Mouse (Mus musculus): ENCODE results near the gene Asah2. TPM values are rescaled to one million over a fixed set of nuclear protein-coding genes. Genes with fewer than 3 reads are reported as not detected.
"Not testable (repeated sequence)": the region's sequence is repeated elsewhere in the genome, so short reads cannot be mapped to it uniquely, and the experiment has no call there.

Asah2 gene
- total RNA-seq (2021): 10 to 100 TPM; 23.7 to 30.5 TPM
- long read RNA-seq, experiment 1, partial matches to known transcripts: 0 of 1 reads
- long read RNA-seq, experiment 1, other reads (novel, unspliced or antisense): 1 of 1 reads
- long read RNA-seq, experiment 2, full-length matches to known transcripts: 1 of 6 reads
- long read RNA-seq, experiment 2, partial matches to known transcripts: 0 of 6 reads
- long read RNA-seq, experiment 2, other reads (novel, unspliced or antisense): 5 of 6 reads

DNA sequence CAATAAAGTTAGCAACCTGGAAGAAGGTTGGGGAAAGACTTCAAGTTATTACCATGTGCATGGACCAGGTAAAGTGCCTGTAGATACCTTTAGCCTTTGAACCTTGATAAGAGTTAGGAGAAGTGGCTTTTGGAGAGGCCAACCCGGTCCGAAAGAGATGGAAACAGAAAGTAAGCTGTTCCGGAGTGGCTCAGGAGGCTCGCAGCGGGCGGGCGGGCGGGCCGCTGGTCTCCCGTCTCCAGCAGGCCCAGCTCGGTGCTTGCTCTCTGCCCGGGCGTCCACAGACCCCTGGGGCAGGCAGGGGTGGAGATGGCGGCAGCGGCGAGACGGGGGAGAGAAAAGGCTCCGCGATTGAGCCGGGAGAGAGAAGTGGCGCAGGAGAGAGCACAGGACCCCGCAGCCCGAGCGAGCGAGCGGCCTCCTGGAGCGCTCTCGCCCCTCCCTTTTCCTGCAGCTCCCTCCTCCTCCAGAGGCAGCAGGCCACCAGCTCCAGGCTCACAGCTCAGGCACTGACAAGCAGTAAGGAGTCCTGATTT lies at the start of gene Asah2:
Gene Asah2, minus strand, starts transcription at position 441 of the 536 bp plus-strand sequence.
- DNase-seq (ENCODE audit: low spot score in 2 of 2): peak; percentile 67 to 74

- no peak for DNase-seq (ENCODE audit: low spot score in 2 of 2)
Measured at GRCm38 (mm10) chr19:32157045-32157444, 49.0 kb upstream of the Asah2 start.

DNA sequence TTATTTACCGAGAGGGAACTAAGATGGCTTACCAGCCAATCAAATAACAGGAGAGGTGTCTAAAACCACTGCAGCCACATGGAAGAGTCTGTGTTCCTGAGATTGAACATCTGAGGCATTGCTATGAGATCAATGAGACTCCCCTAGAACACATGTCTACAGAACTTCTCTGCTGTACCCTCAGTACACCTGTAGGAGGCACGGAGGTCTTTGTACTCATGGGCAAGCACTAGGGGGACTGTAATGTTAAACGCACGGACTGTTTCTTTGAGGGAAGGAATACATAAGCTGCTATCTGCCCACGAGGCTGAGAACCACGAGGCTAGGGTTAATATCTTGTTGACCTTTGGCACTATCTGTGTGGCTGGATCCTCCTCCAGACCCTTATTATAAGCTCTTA lies 44.5 kb upstream of the Asah2 start:
- no peak for DNase-seq (ENCODE audit: low spot score in 2 of 2)

GRCm38 (mm10) chr19:32148710-32149109 lies 40.7 kb upstream of the Asah2 start:
- DNase-seq (ENCODE audit: low spot score in 2 of 2): no peak

GRCm38 (mm10) chr19:32142383-32142782 lies 34.4 kb upstream of the Asah2 start:
- DNase-seq (ENCODE audit: low spot score in 2 of 2): no peak

GRCm38 (mm10) chr19:32138361-32139088 lies 30.5 kb upstream of the Asah2 start:
- no peak for DNase-seq (ENCODE audit: low spot score in 2 of 2)

DNA sequence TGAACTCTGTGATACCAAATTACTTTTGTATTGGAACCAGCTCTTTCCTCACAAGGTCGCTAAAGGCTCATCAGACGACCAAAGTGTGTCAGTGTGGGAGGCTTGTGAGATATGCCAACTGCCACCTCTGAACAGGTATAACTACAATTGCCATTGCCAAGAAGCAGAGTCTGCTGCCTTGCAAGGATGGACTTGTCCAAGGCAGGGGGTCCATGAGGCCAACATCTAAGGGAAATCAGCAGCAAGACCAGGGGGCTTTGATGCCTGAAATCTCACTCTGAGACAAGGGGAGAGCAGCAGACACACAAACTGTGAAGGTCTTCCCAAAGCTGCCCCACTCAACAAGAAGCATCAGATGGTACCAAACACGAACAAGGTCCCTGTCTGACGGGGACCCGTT lies 29.9 kb upstream of the Asah2 start:
- no peak for DNase-seq (ENCODE audit: low spot score in 2 of 2)

DNA sequence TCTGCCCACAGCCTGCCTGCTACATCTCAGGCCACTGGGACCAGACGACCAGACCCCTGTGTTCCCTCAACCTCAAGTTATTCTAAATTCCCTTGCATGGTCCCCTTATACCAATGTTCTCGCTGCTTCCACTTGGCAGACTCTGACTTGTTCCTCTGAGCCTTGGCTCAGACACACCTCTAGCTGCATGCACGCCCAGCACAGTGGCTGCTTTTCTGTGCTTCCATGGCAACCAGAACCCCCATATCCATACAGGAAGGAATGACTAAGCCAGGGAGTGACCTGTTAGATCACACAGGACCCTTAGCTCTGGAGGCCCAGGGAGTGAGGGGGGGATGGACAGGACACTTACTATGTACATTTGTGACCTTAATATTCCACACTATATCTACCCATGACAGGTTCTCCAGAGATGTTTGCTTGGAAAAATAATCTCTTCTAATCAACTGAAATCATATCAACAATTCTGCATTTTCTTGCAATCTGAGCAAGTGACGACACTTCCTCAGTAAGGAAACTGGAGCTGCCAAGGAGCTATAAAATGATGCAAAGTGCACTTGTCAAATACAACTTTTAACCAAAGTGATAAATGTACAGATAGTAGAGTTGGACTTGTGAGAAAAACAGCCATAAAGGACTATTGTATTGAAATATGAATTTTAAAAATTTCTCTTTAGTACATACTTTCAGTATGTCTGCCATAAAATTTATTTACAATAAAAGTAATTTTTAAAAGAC lies 29.0 kb upstream of the Asah2 start:
- DNase-seq (ENCODE audit: low spot score in 2 of 2): no peak

DNA sequence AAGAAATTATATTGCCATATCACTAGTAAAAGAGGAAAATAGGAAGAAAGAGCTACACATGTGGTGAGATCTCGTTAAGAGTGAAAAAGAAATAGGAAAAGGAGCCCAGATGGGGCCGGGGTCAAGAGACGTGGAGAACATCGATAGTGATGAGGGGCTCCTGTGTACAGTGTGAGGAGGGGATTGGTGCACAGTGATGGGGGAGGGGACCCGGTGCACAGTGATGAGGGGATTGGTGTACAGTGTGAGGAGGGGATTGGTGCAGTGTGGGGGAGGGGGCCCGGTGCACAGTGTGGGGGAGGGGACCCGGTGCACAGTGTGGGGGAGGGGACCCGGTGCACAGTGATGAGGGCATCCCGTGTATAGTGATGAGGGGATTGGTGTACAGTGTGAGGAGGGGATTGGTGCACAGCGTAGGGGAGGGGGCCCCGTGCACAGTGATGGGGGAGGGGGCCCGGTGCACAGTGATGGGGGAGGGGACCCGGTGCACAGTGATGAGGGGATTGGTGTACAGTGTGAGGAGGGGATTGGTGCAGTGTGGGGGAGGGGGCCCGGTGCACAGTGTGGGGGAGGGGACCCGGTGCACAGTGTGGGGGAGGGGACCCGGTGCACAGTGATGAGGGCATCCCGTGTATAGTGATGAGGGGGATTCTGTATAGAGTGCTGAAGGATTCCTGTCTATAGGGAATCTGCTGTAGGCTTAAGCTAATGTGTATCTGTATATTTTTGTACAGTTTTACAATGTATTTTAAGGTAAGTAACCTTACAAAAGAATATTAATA lies 23.9 kb upstream of the Asah2 start:
- not testable (repeated sequence) for DNase-seq (ENCODE audit: low spot score in 2 of 2)

DNA sequence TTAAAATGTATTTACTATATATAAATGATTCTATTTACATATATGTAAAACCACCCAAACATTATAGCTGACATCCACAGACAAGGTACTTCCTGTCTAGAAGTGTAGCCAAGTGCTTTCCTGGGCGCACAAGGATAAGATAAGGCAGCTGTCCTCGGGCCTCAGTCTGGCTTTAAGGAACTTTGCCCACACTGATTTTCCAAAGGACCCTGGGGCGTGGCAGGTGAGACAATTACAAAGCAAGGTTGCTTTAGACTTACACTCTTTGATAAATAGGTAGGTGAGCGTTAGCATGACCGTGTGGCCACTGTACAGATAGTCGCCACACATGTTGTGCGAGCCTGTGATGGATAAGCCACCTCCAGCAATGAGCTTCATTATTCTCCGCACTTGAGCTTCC lies 21.3 kb upstream of the Asah2 start:
- no peak for DNase-seq (ENCODE audit: low spot score in 2 of 2)

DNA sequence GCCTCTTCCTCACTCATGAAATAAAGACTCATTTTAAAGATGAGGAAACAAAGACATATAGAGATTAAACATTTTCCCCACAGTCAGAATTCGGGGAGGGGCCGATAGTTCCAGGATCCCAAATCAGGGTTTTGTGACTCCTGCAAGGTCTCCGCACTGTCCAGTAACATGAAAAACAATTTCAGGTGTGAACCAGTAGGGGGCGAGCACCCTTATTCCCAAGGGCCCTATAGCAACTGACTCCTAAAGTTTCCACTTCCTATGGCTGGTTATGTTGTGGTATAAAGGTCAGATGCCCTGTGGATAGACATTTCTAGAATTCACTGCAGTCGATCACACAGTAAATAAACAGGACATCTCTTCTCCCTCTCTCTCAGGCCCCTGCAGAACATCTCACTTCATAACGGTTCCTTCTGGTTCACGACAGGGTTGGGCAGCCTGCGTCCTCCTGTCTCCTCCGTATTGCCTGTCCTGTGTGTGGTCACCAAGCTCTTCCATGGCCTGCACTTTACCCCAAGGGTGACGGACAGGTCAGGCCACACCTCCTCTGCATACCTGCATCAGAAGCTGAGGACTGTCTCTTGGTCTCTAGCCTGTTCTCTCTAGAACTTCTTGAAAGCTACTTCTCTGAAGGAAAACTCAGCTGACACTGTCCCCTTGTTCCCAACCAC lies 19.3 kb upstream of the Asah2 start:
- DNase-seq (ENCODE audit: low spot score in 2 of 2): peak in 1 of 2 experiments; percentile 10

GRCm38 (mm10) chr19:32124155-32124554 lies 16.1 kb upstream of the Asah2 start:
- no peak for DNase-seq (ENCODE audit: low spot score in 2 of 2)

GRCm38 (mm10) chr19:32123196-32123595 lies 15.2 kb upstream of the Asah2 start:
- DNase-seq (ENCODE audit: low spot score in 2 of 2): no peak

DNA sequence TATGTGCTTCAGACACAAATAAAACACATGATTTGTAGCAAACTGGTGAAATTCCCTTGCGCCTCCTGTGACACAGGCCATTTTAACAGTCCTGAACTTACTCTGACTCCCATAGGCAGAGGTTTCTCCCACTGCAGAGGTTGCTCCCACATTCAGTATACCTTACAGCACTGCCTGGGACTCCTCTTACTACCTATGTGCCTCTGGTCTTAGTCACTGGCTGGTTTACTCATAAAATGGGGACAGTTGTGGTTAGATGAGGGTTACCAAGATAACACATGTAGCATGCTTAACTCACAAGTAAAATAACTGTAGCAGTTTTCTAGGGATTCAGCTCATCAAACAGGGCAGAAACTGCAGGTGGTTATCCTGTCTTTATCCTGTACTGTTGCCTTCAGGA lies 12.8 kb upstream of the Asah2 start:
- DNase-seq (ENCODE audit: low spot score in 2 of 2): no peak

- DNase-seq (ENCODE audit: low spot score in 2 of 2): no peak
Measured at GRCm38 (mm10) chr19:32119666-32120065, 11.7 kb upstream of the Asah2 start.

DNA sequence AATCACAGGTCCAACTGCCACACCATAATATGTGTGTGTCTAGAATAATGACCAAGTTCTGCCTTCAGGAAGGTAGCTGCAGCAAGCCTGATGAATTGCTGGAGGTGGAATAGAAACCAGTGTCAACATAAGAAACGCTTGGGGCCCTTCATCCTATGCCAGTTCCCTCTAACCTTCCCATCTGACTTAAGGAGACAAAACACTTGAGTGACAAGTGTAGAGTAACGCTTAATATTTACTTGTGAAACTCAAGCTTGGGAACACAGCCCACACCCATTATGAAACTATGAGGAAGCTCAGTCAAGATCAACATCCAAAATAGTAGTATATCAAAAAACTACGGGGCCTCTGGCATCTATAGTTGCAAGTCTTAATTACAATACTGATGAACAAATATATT lies 10.5 kb upstream of the Asah2 start:
- DNase-seq (ENCODE audit: low spot score in 2 of 2): no peak

DNA sequence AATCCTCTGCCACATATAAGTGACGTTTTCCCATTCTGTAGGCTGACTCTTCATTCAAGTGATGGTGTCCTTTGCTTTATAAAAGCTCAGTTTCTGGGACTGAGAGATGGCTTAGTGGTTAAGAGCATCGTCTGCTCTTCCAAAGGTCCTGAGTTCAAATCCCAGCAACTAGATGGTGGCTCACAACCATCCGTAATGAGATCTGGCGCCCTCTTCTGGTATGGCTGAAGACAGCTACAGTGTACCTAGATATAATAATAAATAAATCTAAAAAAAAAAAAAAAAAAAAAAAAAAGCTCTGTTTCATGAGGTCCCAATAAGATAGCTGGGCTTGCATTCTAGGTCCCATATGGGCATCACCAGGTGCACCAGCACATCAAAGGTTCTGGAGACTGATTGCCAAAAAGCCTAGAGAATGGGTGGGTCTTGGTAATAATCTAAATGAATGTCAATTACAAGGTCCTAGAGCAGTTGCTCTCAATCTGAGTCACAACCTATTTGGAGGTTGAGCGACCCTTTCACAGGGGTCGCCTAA lies 9.5 kb upstream of the Asah2 start:
- no peak for DNase-seq (ENCODE audit: low spot score in 2 of 2)

GRCm38 (mm10) chr19:32111866-32112790 lies 4.1 kb upstream of the Asah2 start:
- no peak for DNase-seq (ENCODE audit: low spot score in 2 of 2)

- DNase-seq (ENCODE audit: low spot score in 2 of 2): no peak
Measured at GRCm38 (mm10) chr19:32106750-32107149, 1.3 kb downstream of the Asah2 start.
